Mouse (Mus musculus): ENCODE results near the gene Mrps2. TPM values are rescaled to one million over a fixed set of nuclear protein-coding genes. Genes with fewer than 3 reads are reported as not detected.

The Mrps2 gene
- polyA plus RNA-seq, 1 experiment from 2014 or later: 45.7 TPM

Other genes with a start within 250 kb of the Mrps2 start
- 19.8 and 22.7 TPM in 2 replicates for gene Ppp1r26, start 21.3 kb upstream of the Mrps2 start, polyA plus RNA-seq (2015; fragmentation: Nextera tagmentation; extraction: Ambion mirVana)
- gene 1700007K13Rik, start 1.7 kb upstream of the Mrps2 start, polyA plus RNA-seq (2015; fragmentation: Nextera tagmentation; extraction: Ambion mirVana): 3.5 and 4.1 TPM in 2 replicates
- 1.1 and 1.2 TPM in 2 replicates for gene Gbgt1, start 28.8 kb downstream of the Mrps2 start, polyA plus RNA-seq (2015; fragmentation: Nextera tagmentation; extraction: Ambion mirVana)
- 2.3 and 3.6 TPM in 2 replicates for gene Gm10134, start 38.0 kb downstream of the Mrps2 start, polyA plus RNA-seq (2015; fragmentation: Nextera tagmentation; extraction: Ambion mirVana)
- gene Ralgds, start 45.1 kb downstream of the Mrps2 start, polyA plus RNA-seq (2015; fragmentation: Nextera tagmentation; extraction: Ambion mirVana): 78.4 and 82.0 TPM in 2 replicates
- gene Cel, start 95.3 kb downstream of the Mrps2 start, polyA plus RNA-seq (2015; fragmentation: Nextera tagmentation; extraction: Ambion mirVana): not detected in 2 replicates
- gene Gtf3c5, start 115.7 kb downstream of the Mrps2 start, polyA plus RNA-seq (2015; fragmentation: Nextera tagmentation; extraction: Ambion mirVana): 42.3 and 46.3 TPM in 2 replicates
- gene Gfi1b, start 153.9 kb downstream of the Mrps2 start, polyA plus RNA-seq (2015; fragmentation: Nextera tagmentation; extraction: Ambion mirVana): not detected in 2 replicates
- gene Tsc1, start 173.2 kb downstream of the Mrps2 start, polyA plus RNA-seq (2015; fragmentation: Nextera tagmentation; extraction: Ambion mirVana): 30.4 and 37.9 TPM in 2 replicates
- 1.8 and 2.8 TPM in 2 replicates for gene Spaca9, start 231.7 kb downstream of the Mrps2 start, polyA plus RNA-seq (2015; fragmentation: Nextera tagmentation; extraction: Ambion mirVana)
- 3.4 and 4.5 TPM in 2 replicates for gene Ak8, start 232.1 kb downstream of the Mrps2 start, polyA plus RNA-seq (2015; fragmentation: Nextera tagmentation; extraction: Ambion mirVana)